Mouse (Mus musculus): ENCODE measurements at regions not wholly inside any gene's neighbourhood (a gene's known extent, or its start where the extent isn't known, plus 50 kb on each side); places are given as distances from the start of the nearest gene placed in this dataset.

- no peak for TF ChIP-seq CTCF (IDR thresholded peaks at IDR 0.05; ENCODE audit: low read depth)
- ATAC-seq (replicated peaks; ENCODE audit: low FRiP score, low read depth) (no peak), DNase-seq (ENCODE audit: low spot score) (no peak)
- no peaks in the 10 kb centered on the region for H3K9me3 ChIP-seq (replicated peaks; ENCODE audit: low read length)
- H3K36me3 ChIP-seq (ENCODE audit: insufficient read depth, low read length), result no peaks in the 10 kb centered on the region
- no peaks in the 10 kb centered on the region for H3K27me3 ChIP-seq (ENCODE audit: insufficient read depth, low read length)
- H3K4me2 ChIP-seq (ENCODE audit: low read length), result no peak overlapping the region
- WGBS, result 68% methylated on average over 5 of the region's 5 CpGs
- no peak overlapping the region for H3K9ac ChIP-seq (ENCODE audit: low read depth, low read length)
- H3K27ac ChIP-seq, result no peak overlapping the region
- no peak overlapping the region for H3K4me3 ChIP-seq (replicated peaks; ENCODE audit: low read depth, low read length)
- H3K4me1 ChIP-seq (replicated peaks; ENCODE audit: insufficient read depth, low read length), result no peaks in the 10 kb centered on the region
Observed at GRCm38 (mm10) chr4:54610101-54610500, 334.7 kb upstream of the Zfp462 start.

- ATAC-seq (replicated peaks; ENCODE audit: low FRiP score, low read depth) (no peak), DNase-seq (ENCODE audit: low spot score) (no peak)
- Histone ChIP-seq H3K4me1 (replicated peaks; ENCODE audit: insufficient read depth, low read length) (no peaks in the 10 kb centered on the region), H3K27me3 (ENCODE audit: insufficient read depth, low read length) (no peaks in the 10 kb centered on the region), H3K36me3 (ENCODE audit: insufficient read depth, low read length) (no peaks in the 10 kb centered on the region), H3K4me2 (ENCODE audit: low read length) (no peak overlapping the region), H3K9me3 (replicated peaks; ENCODE audit: low read length) (no peaks in the 10 kb centered on the region), H3K4me3 (replicated peaks; ENCODE audit: low read depth, low read length) (no peak overlapping the region), H3K9ac (ENCODE audit: low read depth, low read length) (no peak overlapping the region), H3K27ac (no peak overlapping the region)
- 70% methylated on average over 7 of the region's 7 CpGs for WGBS
- no peak for TF ChIP-seq CTCF (IDR thresholded peaks at IDR 0.05; ENCODE audit: low read depth)
Observed at GRCm38 (mm10) chr4:54611990-54612980, 332.6 kb upstream of the Zfp462 start.

- no peak for TF ChIP-seq CTCF (IDR thresholded peaks at IDR 0.05; ENCODE audit: low read depth)
Observed at GRCm38 (mm10) chr4:54613076-54613475, 331.8 kb upstream of the Zfp462 start.

GRCm38 (mm10) chr4:54613611-54614010, 331.2 kb upstream of the Zfp462 start:
- no peak overlapping the region for H3K27ac ChIP-seq
- no peaks in the 10 kb centered on the region for H3K27me3 ChIP-seq (ENCODE audit: insufficient read depth, low read length)

More at GRCm38 (mm10) chr4:54613076-54613475, 331.8 kb upstream of the Zfp462 start:
- Histone ChIP-seq H3K36me3 (ENCODE audit: insufficient read depth, low read length) (no peaks in the 10 kb centered on the region), H3K9ac (ENCODE audit: low read depth, low read length) (no peak overlapping the region), H3K4me1 (replicated peaks; ENCODE audit: insufficient read depth, low read length) (no peaks in the 10 kb centered on the region), H3K4me3 (replicated peaks; ENCODE audit: low read depth, low read length) (no peak overlapping the region), H3K27ac (no peak overlapping the region), H3K9me3 (replicated peaks; ENCODE audit: low read length) (no peaks in the 10 kb centered on the region), H3K4me2 (ENCODE audit: low read length) (no peak overlapping the region), H3K27me3 (ENCODE audit: insufficient read depth, low read length) (no peaks in the 10 kb centered on the region)
- DNase-seq (ENCODE audit: low spot score) (peak; percentile 18), ATAC-seq (replicated peaks; ENCODE audit: low FRiP score, low read depth) (no peak)
- WGBS, result 43% methylated on average over 3 of the region's 3 CpGs

GRCm38 (mm10) chr4:54615886-54616285, 329.0 kb upstream of the Zfp462 start:
- TF ChIP-seq CTCF (IDR thresholded peaks at IDR 0.05; ENCODE audit: low read depth), result no peak
- ATAC-seq (replicated peaks; ENCODE audit: low FRiP score, low read depth) (peak; percentile 75; the same call in 1 of the 2 replicates), DNase-seq (ENCODE audit: low spot score) (peak; percentile 23)
- H3K36me3 ChIP-seq (ENCODE audit: insufficient read depth, low read length), result no peaks in the 10 kb centered on the region
- H3K4me1 ChIP-seq (replicated peaks; ENCODE audit: insufficient read depth, low read length), result no peaks in the 10 kb centered on the region
- 13% methylated on average over 1 of the region's 1 CpGs for WGBS
- no peak overlapping the region for H3K4me3 ChIP-seq (replicated peaks; ENCODE audit: low read depth, low read length)
- H3K9ac ChIP-seq (ENCODE audit: low read depth, low read length), result no peak overlapping the region
- no peak overlapping the region for H3K27ac ChIP-seq
- no peaks in the 10 kb centered on the region for H3K27me3 ChIP-seq (ENCODE audit: insufficient read depth, low read length)
- no peaks in the 10 kb centered on the region for H3K9me3 ChIP-seq (replicated peaks; ENCODE audit: low read length)
- no peak overlapping the region for H3K4me2 ChIP-seq (ENCODE audit: low read length)

More at GRCm38 (mm10) chr4:54613611-54614010, 331.2 kb upstream of the Zfp462 start:
- 48% methylated on average over 2 of the region's 2 CpGs for WGBS
- Histone ChIP-seq H3K4me2 (ENCODE audit: low read length) (no peak overlapping the region), H3K36me3 (ENCODE audit: insufficient read depth, low read length) (no peaks in the 10 kb centered on the region), H3K9ac (ENCODE audit: low read depth, low read length) (no peak overlapping the region), H3K4me3 (replicated peaks; ENCODE audit: low read depth, low read length) (no peak overlapping the region), H3K9me3 (replicated peaks; ENCODE audit: low read length) (no peaks in the 10 kb centered on the region), H3K4me1 (replicated peaks; ENCODE audit: insufficient read depth, low read length) (no peaks in the 10 kb centered on the region)
- DNase-seq (ENCODE audit: low spot score) (peak; percentile 65), ATAC-seq (replicated peaks; ENCODE audit: low FRiP score, low read depth) (peak; percentile 82)
- no peak for TF ChIP-seq CTCF (IDR thresholded peaks at IDR 0.05; ENCODE audit: low read depth)

GRCm38 (mm10) chr4:54624024-54624873, 320.6 kb upstream of the Zfp462 start:
- no peak for ATAC-seq (replicated peaks; ENCODE audit: low FRiP score, low read depth)
- Histone ChIP-seq H3K4me3 (replicated peaks; ENCODE audit: low read depth, low read length) (no peak overlapping the region), H3K9me3 (replicated peaks; ENCODE audit: low read length) (no peaks in the 10 kb centered on the region), H3K36me3 (ENCODE audit: insufficient read depth, low read length) (no peaks in the 10 kb centered on the region), H3K4me2 (ENCODE audit: low read length) (no peak overlapping the region), H3K4me1 (replicated peaks; ENCODE audit: insufficient read depth, low read length) (no peaks in the 10 kb centered on the region), H3K27me3 (ENCODE audit: insufficient read depth, low read length) (no peaks in the 10 kb centered on the region), H3K9ac (ENCODE audit: low read depth, low read length) (no peak overlapping the region), H3K27ac (no peak overlapping the region)
- TF ChIP-seq CTCF (IDR thresholded peaks at IDR 0.05; ENCODE audit: low read depth), result no peak
- WGBS, result 88% methylated on average over 20 of the region's 20 CpGs
- no peak for DNase-seq (ENCODE audit: low spot score)
